Mouse (Mus musculus) megakaryocyte, adult 5-6 weeks (primary cell): ENCODE results near the gene Zeb2. TPM values are rescaled to one million over a fixed set of nuclear protein-coding genes. Genes with fewer than 3 reads are reported as not detected.

Source experiments
- ATAC-seq: 2 replicates; pipeline ENCODE4 v1.8.0; 2016; ENCODE audit warnings: mild to moderate bottlenecking, inconsistent platforms; ENCODE audit not compliant: poor library complexity, severe bottlenecking
- total RNA-seq, 2 experiments: library from RNA; stranded (forward) in 1 of 2; stranded (reverse) in 1 of 2; fragments of 153-499, 151-499 nt in 1 of 2; fragments of 221-1000, 200-1000 nt in 1 of 2; gene quantifications; 2 replicates each; pipeline versions ENCODE4 v1.2.3 to v1.2.4; 2015 to 2017

The Zeb2 gene
- total RNA-seq (2015) (288 and 305 TPM in 2 replicates), total RNA-seq (2017) (278 and 291 TPM in 2 replicates)

DNA sequence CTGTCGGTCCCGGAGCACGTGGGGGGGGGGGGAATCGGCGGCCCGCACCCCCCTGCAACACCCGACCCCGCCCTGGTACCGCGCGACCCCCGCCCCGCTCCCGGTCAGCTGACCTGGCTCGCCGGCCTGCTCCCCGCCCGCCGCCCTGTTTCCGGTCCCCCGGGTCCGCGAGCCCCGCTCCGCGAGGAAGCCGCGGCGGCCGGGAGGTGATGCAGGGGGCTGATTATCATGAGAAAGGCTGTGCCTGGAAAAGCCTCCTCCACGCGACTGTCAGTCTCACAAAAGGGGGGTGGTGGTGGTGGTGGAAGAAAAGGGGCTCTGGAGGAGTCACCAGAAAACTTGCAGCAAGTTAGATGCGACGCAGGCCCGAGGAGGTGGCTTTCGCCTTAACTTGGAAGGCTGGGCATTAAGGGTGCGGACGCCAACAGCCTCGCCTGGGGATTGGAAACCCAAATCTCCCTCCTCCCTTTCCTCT lies at the start of gene Zeb2:
Zeb2 (minus strand) TSS at position 309 of the 475 bp plus-strand sequence.
- peak; percentile 43 for ATAC-seq

DNA sequence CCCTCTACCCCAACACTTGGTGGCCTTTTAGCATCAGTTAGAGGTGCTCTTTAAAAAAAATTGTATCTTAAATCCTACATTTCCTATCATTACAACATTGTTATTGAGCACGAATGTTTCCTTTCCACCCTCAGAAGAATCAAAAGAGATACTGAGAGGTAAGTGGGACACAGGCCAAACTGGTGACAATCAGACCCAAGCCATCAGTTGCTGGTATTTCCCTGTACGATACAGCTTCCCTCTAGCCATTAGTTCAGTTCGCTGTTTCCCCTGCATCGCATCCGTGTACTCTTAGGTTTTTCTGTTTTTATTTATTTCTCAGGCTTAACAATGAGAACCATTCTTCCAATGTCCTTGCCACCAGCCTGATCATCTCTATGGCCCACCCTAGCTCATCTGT lies 41.6 kb upstream of the Zeb2 start:
- no peak for ATAC-seq

DNA sequence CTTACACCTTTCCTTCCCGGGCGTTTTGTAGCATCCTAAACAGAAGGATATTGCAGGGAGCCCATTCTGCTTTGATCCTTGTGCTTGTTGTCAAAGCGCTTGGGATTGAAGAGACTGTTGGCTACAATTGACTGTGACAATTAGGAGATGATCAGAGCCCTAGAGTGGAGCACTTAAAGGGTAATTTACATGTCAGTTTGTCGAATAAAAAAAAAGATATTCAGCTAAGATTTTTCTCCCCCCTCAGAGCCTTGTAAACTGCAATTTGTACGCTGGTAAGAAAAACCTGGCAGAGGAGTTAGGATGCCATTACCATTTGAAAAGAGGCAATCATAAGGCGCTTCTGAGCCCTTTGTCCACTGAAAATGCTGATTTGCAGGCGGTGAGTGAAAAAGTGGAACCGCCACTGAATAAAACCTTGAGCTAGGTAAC lies 41.2 kb upstream of the Zeb2 start:
- ATAC-seq = no peak

DNA sequence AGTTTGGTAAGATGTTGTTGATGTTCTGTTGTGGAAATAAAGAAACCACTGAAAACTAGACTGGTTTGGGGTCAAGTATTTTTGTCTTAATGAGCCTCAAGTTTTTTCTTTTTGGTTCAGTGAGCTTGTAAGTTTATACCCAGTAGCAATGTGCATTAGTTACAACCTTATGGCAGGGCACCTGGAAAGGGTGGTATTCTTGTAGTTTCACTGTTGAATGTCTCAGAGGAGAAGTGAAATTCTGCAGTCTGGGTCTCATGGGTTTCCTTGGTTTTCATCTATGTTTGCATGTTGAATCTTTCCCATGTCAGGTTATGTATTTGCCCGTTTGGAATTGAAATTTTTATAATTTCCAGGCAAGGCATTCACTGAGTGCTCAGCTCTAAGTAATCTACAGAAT lies 36.1 kb upstream of the Zeb2 start:
- no peak for ATAC-seq

DNA sequence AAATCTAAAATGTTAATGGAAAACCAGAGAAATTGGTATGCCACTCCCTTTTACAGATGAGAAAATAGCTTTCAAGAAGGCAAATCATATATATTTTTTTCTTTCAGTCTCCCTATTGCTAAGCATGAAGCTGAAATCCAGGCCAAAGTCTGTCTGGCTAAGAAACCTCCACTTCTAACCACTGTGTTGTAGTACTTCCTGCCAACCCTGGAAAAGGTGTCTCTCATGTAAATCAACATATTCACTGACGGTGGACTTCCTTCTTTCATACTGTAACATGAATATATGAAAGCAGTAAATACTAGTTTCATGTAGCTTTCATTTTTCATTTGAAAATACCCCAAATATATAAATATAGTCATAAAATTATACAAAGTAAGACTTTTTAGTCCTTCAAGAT lies 26.0 kb upstream of the Zeb2 start:
- ATAC-seq = 0 out of 2 replicates have a peak, but pooled peaks have one; percentile 41

DNA sequence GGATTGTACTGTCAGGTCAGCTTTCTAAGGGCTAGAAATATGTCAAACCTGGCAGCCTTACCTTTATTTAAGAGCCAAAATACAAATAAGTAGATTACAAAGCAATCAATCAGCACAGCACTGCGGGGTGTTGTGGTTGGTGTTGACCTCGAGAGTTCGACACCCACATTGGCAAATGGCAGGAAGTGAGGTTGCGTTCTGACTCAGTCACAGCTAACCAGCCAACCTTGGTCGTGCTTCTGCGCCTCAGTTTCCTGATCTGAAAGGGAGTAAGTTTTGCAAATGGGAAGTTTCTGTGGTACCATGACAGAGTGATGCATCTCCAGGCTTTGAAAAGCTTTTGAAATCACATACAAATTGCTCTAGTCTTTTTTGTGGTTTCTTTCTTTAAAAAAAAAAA lies 21.7 kb upstream of the Zeb2 start:
- peak; percentile 57; the same call in 1 of the 2 replicates for ATAC-seq

DNA sequence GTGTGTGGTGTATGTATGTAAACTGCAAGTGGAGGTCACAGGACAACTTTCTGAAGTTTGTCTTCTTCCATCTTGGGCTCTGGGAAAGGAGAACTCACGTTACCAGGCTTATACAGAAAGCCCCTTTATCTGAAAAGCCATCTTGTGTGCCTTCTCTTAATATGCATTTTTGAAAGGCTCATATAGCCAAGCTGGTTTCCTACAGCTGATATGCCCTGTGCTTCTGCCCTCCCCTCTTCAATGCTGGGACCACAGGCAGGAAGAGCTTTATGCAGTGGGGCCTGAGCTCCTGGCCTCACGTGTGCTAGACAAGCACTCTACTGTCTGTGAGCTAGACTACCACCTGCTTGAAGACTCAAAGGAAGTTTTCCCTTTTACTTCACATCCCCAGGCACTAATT lies 19.6 kb upstream of the Zeb2 start:
- no peak for ATAC-seq

DNA sequence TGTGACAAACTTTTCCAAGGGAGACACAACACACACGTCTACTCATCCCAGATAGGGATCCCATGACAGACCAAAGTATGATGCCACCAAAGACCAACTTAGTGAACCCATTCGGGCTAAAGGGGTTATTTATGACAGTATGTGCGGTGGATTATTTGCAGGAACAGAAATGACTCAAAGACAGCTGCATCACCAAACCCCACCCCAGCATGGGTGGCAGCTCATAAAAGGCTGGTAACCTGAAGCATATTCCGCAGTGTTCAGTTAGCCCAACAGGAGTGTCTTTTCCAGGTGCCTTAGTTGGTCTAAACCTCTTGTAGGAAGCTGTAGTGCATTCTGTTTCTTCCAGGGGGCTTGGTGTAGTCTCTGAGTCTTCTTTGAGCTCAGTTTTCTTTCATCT lies 16.0 kb upstream of the Zeb2 start:
- no peak for ATAC-seq

DNA sequence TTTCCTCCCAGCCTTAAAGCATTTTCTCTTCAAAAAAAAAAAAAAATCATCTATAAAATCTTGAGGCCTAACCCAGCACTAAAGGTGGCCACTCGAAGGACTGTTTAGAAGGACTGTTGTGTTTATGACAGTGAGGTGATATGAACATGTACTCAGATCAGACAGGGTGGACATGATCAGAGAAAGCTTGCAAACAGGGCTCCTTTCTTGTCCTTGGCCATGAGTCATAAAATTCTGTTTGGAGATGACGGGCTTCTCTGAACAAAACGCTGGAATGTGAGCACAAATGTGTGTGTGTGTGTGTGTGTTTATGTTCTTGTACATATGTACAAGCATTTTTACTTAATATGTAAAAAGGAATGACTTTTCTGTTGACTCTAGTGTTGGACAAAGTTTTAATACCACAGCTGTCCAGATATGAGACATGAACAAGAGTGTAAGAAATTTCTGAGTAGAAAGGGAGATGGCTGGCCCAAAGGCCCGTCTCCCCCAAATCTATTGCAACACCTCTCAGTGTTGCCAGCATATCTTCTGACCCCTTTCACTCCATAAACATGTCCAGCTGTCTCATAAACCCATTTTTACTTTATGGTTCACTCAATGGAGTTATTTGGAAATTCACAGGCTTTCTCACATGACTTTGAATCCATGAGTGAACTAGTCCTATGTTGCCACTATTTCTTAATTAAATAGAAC lies 13.4 kb upstream of the Zeb2 start:
- no peak for ATAC-seq

DNA sequence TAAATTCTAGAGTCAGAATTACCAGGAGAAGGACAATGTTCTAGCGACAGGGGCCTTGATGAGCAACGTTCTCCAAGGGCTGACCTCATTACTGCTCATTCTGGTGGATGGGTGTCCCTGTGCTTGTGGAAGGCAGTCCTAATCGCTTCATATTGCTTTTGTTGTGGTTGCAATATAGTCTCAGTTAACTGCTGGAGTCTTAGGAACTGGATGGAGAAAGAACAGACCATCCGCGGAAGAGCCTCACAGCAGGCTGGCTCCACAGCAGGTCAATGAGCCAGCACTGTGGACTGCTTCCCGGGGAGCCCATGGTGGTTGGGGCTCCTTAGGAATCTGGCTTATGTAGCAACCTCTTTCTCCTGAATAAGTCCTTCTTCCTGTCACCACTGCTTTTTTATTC lies 12.4 kb upstream of the Zeb2 start:
- no peak for ATAC-seq

DNA sequence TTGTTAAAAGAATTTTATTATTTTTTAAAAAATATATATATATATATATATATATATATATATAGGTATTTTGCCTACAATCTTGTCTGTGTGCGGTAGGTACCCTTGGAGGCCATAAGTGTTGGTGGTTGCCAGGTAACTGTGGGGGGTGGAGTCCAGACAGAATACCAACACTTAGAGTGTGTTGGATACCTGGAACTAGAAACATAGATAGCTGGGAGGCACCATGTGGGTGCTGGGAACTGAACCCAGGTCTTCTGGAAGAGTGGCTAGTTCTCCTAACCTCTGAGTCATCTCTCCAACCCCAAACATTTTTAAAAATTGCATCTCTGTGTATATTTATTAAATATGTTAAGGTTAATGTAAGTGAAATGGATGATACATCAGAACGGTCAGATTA lies 11.5 kb upstream of the Zeb2 start:
- ATAC-seq = no peak

DNA sequence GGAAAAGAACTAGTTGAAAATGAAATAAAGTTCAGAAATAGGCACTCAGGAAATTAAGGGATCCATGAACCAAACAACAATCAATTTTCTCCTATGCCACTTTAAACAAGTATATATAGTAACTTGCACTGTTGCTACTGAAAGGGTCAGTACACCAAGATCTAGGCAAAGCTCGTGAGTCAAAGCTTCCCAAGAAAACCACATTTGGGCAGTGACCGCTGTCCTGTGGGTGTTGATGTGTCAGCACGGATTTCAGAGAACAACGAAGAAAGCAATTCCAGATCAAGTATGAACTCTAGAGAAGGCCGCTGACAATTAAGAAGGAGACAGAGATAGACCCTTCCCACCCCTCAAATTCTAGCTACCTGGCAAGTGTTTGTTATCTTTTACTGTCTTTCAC lies 9.2 kb upstream of the Zeb2 start:
- ATAC-seq = no peak

DNA sequence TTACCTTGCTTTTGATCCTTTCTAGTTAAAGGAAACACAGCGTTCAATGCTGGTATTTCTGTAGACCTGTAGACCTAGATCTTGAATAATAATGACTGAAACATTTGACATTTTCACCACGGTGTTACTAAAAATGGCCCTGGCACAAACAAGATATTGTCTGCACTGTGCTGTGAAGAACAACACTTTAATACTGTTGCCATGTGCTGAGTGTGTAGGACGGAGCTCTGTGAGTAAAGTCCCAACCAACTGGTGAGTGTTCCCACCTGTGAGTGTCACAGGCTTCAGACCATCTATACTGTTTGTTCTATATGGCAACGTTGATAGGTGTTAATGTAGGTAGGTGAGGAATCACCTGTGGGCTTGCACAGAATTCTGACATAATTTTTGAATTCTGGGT lies 8.0 kb upstream of the Zeb2 start:
- ATAC-seq = no peak

DNA sequence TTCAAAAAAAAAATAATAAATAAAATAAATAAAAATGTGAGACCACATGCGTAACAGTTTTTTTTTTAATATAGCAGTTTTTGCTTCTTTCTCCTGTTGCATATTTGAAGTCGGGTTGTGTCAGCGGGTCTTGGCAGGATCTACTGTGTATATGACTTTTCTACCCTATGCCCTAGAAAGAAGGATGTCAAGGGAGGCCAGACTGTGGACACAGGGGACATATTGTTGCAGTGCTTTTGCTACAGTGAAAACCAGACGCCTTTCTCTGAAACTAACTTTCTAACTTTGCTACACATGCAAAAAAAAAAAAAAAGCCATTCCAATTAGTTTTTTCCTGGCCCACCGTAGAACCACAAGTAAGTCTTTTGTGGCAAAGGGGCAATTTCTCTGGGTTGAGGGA lies 6.3 kb upstream of the Zeb2 start:
- ATAC-seq = no peak

DNA sequence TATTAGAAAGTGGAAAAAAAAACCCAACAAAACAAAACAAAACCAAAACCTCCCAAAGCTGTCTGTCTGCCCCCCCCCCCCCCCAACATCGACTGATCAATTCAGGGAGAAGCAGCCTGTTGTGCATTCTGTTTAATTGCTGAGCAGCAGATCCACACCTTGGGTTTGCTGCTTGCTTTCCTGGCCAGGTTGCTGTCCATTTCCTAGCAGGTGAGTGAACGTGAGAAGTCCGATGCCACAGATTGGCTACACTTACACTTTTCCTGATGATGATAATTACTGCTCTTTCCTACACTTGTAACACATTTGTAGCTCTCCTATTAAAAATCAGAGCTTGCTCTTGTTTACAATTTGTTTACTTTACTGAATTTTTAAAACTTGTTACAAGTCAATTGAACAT lies 926 bp upstream of the Zeb2 start:
- ATAC-seq = no peak

DNA sequence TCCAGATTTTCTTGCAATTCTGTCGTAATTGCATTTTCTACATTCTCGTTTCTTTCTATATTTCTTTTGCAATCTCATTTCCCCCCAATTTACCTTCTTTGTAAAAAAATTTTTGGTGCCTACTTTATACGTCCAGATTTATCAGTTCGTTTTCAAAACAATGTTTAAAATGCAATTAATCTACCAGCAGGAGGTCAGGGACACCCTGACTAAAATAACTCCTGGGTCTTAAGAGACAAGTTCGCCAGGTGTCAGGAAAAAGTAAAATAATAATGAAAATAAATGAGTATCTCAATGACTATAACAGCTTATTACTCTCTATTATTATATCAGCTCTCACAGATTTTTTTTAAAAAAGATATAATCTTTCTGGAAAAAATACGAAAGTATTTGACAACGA lies 397 bp upstream of the Zeb2 start:
- ATAC-seq = no peak

DNA sequence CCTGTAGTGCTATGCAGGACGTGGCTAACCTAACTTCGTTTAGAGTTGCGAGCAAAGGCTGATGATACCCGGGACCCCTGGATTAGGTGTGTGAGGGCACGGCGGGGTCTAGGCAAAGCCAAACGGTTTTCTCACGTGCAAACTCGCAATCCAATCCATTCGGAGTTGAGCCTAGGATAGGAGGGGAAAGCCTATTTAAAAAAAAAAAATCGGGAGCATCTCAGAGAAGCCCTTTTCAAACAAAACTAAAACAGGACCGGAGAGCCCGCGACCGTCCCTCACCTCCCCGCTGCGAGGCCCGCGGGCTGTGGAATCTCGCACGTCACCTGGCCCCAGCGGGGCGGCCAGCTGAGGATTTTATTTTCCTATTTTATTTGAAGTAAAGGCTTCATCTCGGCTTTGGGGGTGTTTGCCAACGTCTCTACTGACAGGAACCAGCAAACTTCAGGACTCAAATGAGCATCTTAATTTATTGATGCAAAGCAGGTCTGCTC lies 617 bp downstream of the Zeb2 start:
- no peak for ATAC-seq

DNA sequence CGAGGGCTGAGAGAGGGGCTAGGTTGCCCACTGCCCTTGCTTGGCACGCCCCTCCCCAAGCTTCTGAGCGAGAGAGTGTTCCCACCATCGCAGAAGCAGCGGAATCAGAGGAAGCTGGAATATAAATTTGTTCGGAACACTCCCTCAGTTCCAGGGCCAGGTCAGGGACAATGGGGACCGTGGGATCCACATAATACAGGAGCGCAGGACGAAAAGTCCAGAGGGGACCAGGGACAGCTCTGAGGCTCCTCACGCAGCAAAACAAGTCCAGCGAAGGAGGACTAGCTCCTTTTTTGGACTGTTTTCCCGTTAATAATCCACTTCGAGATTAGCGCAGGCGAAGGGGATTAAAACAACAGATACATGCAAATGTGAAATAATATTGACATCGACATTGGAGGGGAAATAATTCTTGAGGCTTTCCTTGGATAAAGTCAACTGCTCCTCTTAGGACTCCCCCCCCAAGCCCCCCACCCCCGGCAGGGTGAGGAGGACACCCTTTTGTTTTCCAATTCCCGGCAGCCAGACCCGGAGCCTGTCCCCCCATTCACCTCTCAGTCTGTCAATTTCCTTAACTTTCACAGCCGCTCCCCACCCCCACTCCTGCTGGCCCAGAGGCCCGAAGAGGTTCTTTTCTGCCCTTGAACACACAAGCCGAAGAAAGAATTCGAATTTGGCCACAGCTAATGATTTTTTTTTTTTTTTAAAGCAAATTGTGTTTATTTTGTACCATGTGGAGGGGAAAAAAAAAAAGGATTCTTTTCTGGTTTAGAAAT lies 1.3 kb downstream of the Zeb2 start:
- ATAC-seq = no peak

DNA sequence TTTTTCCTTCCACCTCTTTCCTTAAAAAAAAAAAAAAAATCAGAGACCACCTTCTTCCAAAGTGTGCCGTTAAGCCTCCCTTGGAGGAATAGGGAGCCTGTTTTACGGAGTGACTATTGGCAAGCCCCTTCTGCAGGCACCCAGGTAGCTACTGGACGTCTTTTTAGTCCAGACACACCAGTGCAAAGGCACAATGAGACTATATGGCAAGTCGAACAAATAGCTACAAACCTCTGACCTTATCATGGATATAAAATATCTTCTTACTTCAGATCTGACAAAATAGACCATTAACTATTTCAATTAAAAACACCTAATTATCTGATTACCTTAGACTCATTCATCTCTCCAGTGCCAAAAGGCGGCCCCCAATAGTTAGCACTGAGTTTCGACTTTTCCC lies 2.0 kb downstream of the Zeb2 start:
- no peak for ATAC-seq

DNA sequence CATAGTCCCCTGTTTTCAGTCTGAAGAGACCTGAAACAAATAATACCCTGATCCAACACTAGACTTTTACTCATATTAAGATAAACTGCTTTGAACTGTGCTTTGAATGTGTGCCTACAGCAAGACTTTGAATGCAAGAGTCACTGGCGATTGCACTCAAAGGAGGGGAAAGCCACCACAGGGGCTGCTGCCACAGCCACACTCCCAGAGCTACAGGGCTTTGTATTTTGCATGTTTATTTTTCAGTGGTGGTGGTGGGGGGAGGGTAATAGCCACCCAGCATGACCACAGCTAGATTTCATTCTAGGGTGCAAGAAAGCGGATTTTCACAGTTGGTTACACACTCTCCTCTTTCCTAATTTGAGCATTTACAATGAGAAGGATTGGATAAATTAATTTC lies 2.6 kb downstream of the Zeb2 start:
- ATAC-seq = no peak

DNA sequence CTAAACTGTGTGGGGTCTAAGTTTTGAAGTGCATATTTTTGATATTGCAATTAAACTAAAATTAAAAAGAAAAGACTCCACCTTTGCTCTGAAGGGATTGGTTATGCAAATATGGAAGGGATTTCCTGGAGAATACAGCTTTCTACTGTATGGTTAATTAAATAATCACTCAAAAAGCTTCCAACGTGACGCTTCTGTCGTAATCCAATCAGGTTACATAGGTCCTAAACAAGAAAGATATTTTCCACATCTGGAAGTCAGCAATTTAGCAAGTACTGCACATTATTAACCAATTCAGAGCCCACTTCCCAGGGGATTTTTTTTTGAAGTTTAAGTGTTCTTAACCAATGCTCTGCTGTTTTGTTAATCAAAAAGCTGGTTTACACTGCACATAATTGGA lies 3.3 kb downstream of the Zeb2 start:
- no peak for ATAC-seq
